Mouse (Mus musculus) embryonic fibroblast, embryonic 13.5 days (primary cell): ENCODE results near the gene Zbtb3. TPM values are rescaled to one million over a fixed set of nuclear protein-coding genes. Genes with fewer than 3 reads are reported as not detected.
A peak's percentile ranks its signal among the peaks of the same experiment; 100 is the strongest.
"Not testable (repeated sequence)": the region's sequence is repeated elsewhere in the genome, so short reads cannot be mapped to it uniquely, and the experiment has no call there.

Experiments
- H3K27ac ChIP-seq: 2 replicates; pipeline ENCODE4 v1.5.1; 2012; ENCODE audit warnings: low read length, control low read depth, inconsistent platforms; ENCODE audit not compliant: insufficient read depth
- H3K4me1 ChIP-seq: 2 replicates; pipeline ENCODE4 v1.6.1; 2011; ENCODE audit warnings: low read length; ENCODE audit not compliant: control insufficient read depth, insufficient read depth
- H3K4me3 ChIP-seq: 2 replicates; pipeline ENCODE4 v1.5.1; 2011; ENCODE audit warnings: mild to moderate bottlenecking, control low read depth, low read length; ENCODE audit not compliant: insufficient read depth
- CTCF ChIP-seq: IDR thresholded peaks from 2 replicates; pipeline ENCODE4 v1.5.1; 2011; ENCODE audit warnings: mild to moderate bottlenecking, control low read depth, low read length, moderate library complexity, borderline replicate concordance; ENCODE audit not compliant: insufficient read depth
- POLR2A ChIP-seq: IDR thresholded peaks from 2 replicates; pipeline ENCODE4 v1.6.1; 2011; ENCODE audit warnings: low read depth, mild to moderate bottlenecking, control low read depth, low read length, moderate library complexity
- polyA plus RNA-seq: library from polyadenylated mRNA; stranded (reverse); fragments of >200 nt; gene quantifications from 2 replicates; pipeline ENCODE4 v1.2.4, GENCODE M21; 2011; ENCODE audit warnings: low read depth; ENCODE audit not compliant: missing spikeins, insufficient read length

Zbtb3 gene
- polyA plus RNA-seq, 1 experiment: 1.4 TPM

- Histone ChIP-seq H3K4me3 (peak overlapping the region; percentile 95), H3K4me1 (no peaks in the 10 kb centered on the region), H3K27ac (peak overlapping the region; percentile 92)
- TF ChIP-seq POLR2A: no peak
- TF ChIP-seq CTCF: no peak
Measured at GRCm38 (mm10) chr19:8820424-8820956, 18.1 kb downstream of the Zbtb3 start.

DNA sequence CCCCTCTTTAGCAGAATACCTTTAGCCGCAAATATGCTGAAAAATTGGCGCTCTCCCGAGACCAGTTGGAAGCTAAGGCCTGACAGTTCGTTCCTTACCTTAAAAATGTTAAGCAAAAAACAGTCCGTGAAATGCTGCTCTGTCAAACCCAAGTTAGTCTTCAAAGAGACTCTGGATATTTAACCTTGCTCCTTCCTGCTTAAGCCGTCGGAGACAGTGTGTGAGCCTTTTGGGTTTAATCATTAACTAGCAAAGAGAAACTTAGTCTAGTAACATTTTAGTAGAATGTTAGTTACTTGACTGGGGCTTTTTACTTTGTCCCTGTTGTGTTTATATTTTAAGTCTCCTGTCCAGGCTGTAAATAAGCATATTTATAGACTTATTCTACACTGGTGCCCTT is 18.8 kb downstream of the Zbtb3 start:
- H3K27ac ChIP-seq: peak overlapping the region; percentile 92; the same call in 1 of the 2 replicates
- TF ChIP-seq CTCF: no peak
- no peak for TF ChIP-seq POLR2A

GRCm38 (mm10) chr19:8822696-8823095 is 20.3 kb downstream of the Zbtb3 start:
- Histone ChIP-seq H3K4me3 (peak overlapping the region; percentile 23), H3K27ac (no peak overlapping the region), H3K4me1 (no peaks in the 10 kb centered on the region)
- TF ChIP-seq CTCF (no peak), POLR2A (no peak)

More for the DNA sequence above, 18.8 kb downstream of the Zbtb3 start:
- H3K4me1 ChIP-seq: no peaks in the 10 kb centered on the region
- peak overlapping the region; percentile 95 for H3K4me3 ChIP-seq

- Histone ChIP-seq H3K27ac (no peak within 1 kb of the TSS), H3K4me1 (no peaks in the 10 kb centered on the region), H3K4me3 (no peak within 1 kb of the TSS)
- TF ChIP-seq POLR2A (no peak), CTCF (no peak)
Measured at GRCm38 (mm10) chr19:8829660-8830059, 27.3 kb downstream of the Zbtb3 start, which contains the start of gene AC129217.1. TSS of gene AC129217.1 (plus strand) at chr19:8829773.

DNA sequence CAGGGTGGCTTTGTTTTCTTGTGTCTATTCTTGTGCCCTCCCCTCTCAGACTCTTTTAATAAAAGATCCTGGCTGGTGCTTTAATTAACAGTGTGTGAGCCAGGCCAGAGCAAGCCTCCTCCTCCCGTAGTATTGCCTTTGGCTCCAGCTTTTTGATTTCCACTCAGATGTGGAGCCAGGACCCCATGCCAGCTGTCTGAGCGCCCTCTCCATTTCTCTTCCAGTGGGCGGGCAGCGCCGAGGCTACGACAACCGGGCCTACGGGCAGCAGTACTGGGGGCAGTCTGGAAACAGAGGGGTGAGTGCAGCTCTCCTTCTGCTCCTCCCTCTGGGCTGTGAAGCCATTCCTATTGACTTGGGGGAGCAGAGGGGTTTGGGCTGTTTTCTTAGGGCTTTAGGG is 28.3 kb downstream of the Zbtb3 start:
- Histone ChIP-seq H3K27ac (no peak overlapping the region), H3K4me3 (no peak overlapping the region), H3K4me1 (no peaks in the 10 kb centered on the region)
- TF ChIP-seq POLR2A: no peak
- TF ChIP-seq CTCF: no peak

DNA sequence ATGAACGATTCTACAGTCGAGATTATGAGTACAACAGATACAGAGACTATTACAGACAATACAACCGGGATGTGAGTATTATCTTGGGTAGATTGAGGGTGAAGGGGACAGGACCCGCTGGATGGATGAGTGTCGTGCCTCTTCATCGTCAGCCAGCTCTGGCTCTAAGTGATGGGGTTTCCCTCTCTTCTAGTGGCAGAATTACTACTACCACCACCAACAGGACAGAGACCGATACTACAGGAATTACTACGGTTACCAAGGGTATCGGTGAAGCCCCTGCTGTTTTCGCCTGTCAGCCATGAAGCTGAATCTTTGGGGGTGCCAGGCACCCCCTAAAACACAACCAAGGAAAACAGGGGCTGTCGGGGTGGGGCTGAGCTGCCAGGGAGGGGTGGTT is 28.9 kb downstream of the Zbtb3 start:
- TF ChIP-seq CTCF: no peak
- TF ChIP-seq POLR2A: no peak
- Histone ChIP-seq H3K4me1 (no peaks in the 10 kb centered on the region), H3K4me3 (no peak overlapping the region)

GRCm38 (mm10) chr19:8832971-8833370 is 30.6 kb downstream of the Zbtb3 start:
- no peaks in the 10 kb centered on the region for H3K4me1 ChIP-seq
- H3K4me3 ChIP-seq: no peak overlapping the region
- TF ChIP-seq POLR2A (no peak), CTCF (no peak)
- no peak overlapping the region for H3K27ac ChIP-seq

More for the DNA sequence above, 28.9 kb downstream of the Zbtb3 start:
- H3K27ac ChIP-seq: no peak overlapping the region

GRCm38 (mm10) chr19:8836327-8836726 is 34.0 kb downstream of the Zbtb3 start:
- H3K27ac ChIP-seq, H3K4me1 ChIP-seq, H3K4me3 ChIP-seq: not testable (repeated sequence)

- TF ChIP-seq POLR2A (peak; percentile 57), CTCF (no peak)
Measured at GRCm38 (mm10) chr19:8837251-8837791, 35.0 kb downstream of the Zbtb3 start, which contains the start of gene Bscl2. TSS of gene Bscl2 (plus strand) at chr19:8837467.

DNA sequence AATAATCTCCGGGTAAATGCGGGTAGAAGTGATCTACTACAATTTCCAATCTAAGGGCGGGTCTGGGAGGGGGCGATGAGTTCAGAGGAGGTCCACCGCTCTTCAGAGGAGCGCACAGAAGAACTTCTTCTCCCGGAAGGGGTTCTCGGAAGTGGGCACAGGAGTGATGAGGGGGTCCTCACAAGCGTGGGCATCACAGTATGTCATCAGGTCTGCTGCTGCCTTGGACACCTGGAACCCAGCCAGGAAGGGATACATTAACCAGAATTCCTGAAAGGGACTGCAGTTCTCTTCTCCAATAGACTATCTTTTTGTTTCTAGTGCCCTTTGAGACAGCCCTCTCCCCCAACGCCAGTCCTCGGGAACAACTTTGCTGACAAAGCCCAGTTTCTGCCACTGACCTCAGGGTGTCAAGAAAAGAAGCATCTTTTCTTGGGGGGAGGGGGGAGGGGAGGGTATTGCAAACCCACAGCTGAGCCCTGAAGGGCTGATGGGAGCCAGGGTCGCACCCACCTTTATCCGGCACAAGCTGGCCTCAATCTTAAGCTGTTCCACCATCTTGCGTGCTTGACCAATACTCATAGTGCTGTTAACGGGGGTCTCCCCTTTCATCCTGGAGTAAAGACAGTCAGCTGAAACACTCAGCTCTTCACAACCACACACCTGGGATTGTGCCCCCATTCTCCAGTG is 35.8 kb downstream of the Zbtb3 start:
- Histone ChIP-seq H3K4me3 (peak overlapping the region; percentile 30; the same call in 1 of the 2 replicates), H3K4me1 (no peaks in the 10 kb centered on the region)
- TF ChIP-seq CTCF (no peak), POLR2A (no peak)

More at GRCm38 (mm10) chr19:8837251-8837791, 35.0 kb downstream of the Zbtb3 start, which contains the start of gene Bscl2:
- Histone ChIP-seq H3K4me3 (peak within 1 kb of the TSS; percentile 30), H3K27ac (peak within 1 kb of the TSS; percentile 52), H3K4me1 (no peaks in the 10 kb centered on the region)

More for the DNA sequence above, 35.8 kb downstream of the Zbtb3 start:
- peak overlapping the region; percentile 52; the same call in 1 of the 2 replicates for H3K27ac ChIP-seq
